Mouse (Mus musculus): ENCODE data around the gene Lrrc47. TPM values are rescaled to one million over a fixed set of nuclear protein-coding genes. Genes with fewer than 3 reads are reported as not detected.

The Lrrc47 gene
- polyA plus RNA-seq, 1 experiment from 2014 or later = 18.6 TPM

DNA sequence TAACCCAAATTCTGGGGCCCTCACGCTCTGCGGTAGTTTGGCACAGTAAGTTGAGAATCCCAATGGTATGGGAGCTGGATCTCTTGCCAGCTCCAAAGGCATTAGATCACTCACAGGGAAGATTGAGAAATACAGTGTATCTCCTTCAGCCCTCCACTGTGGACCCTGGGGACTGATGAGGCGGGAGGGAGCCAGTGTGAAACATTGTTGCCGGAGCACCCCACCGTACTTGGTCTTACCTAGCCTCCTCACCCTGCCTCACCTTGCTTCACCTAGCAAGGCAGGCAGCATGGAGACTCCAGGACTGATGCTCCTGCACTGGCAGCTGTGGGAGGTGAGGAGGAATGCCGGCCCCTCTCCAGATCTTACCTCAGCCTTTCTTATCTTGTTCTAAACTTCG is 44.0 kb downstream of the Lrrc47 start:
- no peak overlapping the region for H3K27ac ChIP-seq (ENCODE audit: low read depth, low read length)
- H3K36me3 ChIP-seq (ENCODE audit: control insufficient read depth, insufficient read depth, low read length) = no peaks in the 10 kb centered on the region
- H3K9ac ChIP-seq (ENCODE audit: low read length) = no peak overlapping the region
- H3K4me2 ChIP-seq (ENCODE audit: low read depth) = no peak overlapping the region
- DNase-seq (ENCODE audit: low spot score) = no peak
- no peaks in the 10 kb centered on the region for H3K27me3 ChIP-seq (ENCODE audit: control insufficient read depth, insufficient read depth, low read length)
- no peak for ATAC-seq (ENCODE audit: insufficient read depth, low FRiP score, low TSS enrichment)
- no peak overlapping the region for H3K4me3 ChIP-seq (ENCODE audit: low read depth, low read length)
- H3K4me1 ChIP-seq (ENCODE audit: control insufficient read depth, insufficient read depth, low read length) = no peaks in the 10 kb centered on the region
- H3K9me3 ChIP-seq (ENCODE audit: control insufficient read depth, low read length) = no peaks in the 10 kb centered on the region
- 87% methylated on average over 7 of the region's 7 CpGs for WGBS

DNA sequence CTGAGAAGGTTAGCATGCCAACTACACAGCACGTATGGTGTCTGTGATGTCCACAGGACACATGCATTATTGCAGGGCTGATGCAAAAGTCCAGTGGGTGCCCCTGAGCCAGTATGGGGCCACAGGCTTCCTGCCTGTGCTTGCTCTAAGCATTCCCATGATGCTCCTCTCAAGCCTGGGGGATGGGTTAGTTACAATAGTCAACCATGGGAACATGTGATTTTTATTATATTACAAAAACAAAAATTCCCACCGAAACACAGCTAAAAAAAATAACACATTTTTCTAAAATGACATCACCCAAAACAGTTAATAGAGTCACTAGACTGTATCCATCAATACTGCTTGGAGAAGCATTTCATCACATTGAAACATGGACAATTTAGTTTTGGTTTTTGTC is 44.5 kb downstream of the Lrrc47 start:
- Histone ChIP-seq H3K9ac (ENCODE audit: low read length) (no peak overlapping the region), H3K36me3 (ENCODE audit: control insufficient read depth, insufficient read depth, low read length) (no peaks in the 10 kb centered on the region), H3K27ac (ENCODE audit: low read depth, low read length) (no peak overlapping the region), H3K4me1 (ENCODE audit: control insufficient read depth, insufficient read depth, low read length) (no peaks in the 10 kb centered on the region), H3K9me3 (ENCODE audit: control insufficient read depth, low read length) (no peaks in the 10 kb centered on the region), H3K27me3 (ENCODE audit: control insufficient read depth, insufficient read depth, low read length) (no peaks in the 10 kb centered on the region), H3K4me3 (ENCODE audit: low read depth, low read length) (no peak overlapping the region), H3K4me2 (ENCODE audit: low read depth) (no peak overlapping the region)
- ATAC-seq (ENCODE audit: insufficient read depth, low FRiP score, low TSS enrichment) (no peak), DNase-seq (ENCODE audit: low spot score) (no peak)
- WGBS = 77% methylated on average over 2 of the region's 2 CpGs

DNA sequence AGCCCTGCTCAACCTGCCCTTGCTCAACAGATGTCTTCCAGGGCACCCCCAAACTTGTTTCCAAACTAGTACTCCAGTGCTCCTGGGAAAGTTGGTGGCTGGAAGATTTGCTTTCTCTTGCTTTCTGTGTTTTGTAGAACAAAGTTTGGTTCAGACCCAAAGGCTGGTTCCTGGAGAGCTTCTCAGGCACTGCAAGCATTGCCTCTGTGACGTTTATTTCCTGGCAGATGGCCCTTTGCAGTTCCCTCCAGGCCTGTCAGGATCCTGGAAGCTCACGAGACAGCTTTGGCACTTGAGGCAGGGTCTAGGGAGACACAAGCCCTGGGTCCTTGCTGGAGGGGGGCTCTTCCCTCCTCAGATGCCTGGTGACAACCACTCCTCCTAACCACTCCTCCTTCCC is 45.1 kb downstream of the Lrrc47 start:
- H3K4me2 ChIP-seq (ENCODE audit: low read depth) = no peak overlapping the region
- H3K27ac ChIP-seq (ENCODE audit: low read depth, low read length) = no peak overlapping the region
- no peaks in the 10 kb centered on the region for H3K9me3 ChIP-seq (ENCODE audit: control insufficient read depth, low read length)
- H3K4me3 ChIP-seq (ENCODE audit: low read depth, low read length) = no peak overlapping the region
- 56% methylated on average over 2 of the region's 2 CpGs for WGBS
- DNase-seq (ENCODE audit: low spot score) = no peak
- H3K4me1 ChIP-seq (ENCODE audit: control insufficient read depth, insufficient read depth, low read length) = no peaks in the 10 kb centered on the region
- ATAC-seq (ENCODE audit: insufficient read depth, low FRiP score, low TSS enrichment) = no peak
- H3K36me3 ChIP-seq (ENCODE audit: control insufficient read depth, insufficient read depth, low read length) = no peaks in the 10 kb centered on the region
- no peak overlapping the region for H3K9ac ChIP-seq (ENCODE audit: low read length)
- no peaks in the 10 kb centered on the region for H3K27me3 ChIP-seq (ENCODE audit: control insufficient read depth, insufficient read depth, low read length)

DNA sequence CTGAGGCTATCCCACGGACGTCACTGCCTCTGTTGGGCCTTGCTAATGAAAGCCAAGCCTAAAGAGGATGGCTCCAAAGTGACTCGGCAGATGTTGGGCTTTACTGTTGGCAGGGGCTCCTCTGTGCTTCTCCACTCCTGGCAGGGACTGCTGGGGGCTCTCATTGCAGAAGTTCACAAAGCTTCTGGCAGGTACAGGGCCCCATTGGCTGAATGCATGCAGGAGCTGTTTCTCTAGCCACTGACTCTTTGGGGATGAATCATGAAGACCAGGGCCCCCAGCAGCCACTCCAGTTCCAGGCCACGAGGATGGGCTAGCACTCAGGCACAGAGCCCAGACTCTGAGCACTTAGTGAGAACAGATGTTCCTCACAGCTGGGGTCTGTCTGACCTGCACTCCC is 46.2 kb downstream of the Lrrc47 start:
- H3K36me3 ChIP-seq (ENCODE audit: control insufficient read depth, insufficient read depth, low read length) = no peaks in the 10 kb centered on the region
- 67% methylated on average over 4 of the region's 4 CpGs for WGBS
- no peak for ATAC-seq (ENCODE audit: insufficient read depth, low FRiP score, low TSS enrichment)
- H3K9ac ChIP-seq (ENCODE audit: low read length) = no peak overlapping the region
- no peak for DNase-seq (ENCODE audit: low spot score)
- no peak overlapping the region for H3K27ac ChIP-seq (ENCODE audit: low read depth, low read length)
- H3K27me3 ChIP-seq (ENCODE audit: control insufficient read depth, insufficient read depth, low read length) = no peaks in the 10 kb centered on the region
- no peak overlapping the region for H3K4me2 ChIP-seq (ENCODE audit: low read depth)
- H3K4me3 ChIP-seq (ENCODE audit: low read depth, low read length) = no peak overlapping the region
- H3K9me3 ChIP-seq (ENCODE audit: control insufficient read depth, low read length) = no peaks in the 10 kb centered on the region
- H3K4me1 ChIP-seq (ENCODE audit: control insufficient read depth, insufficient read depth, low read length) = no peaks in the 10 kb centered on the region

DNA sequence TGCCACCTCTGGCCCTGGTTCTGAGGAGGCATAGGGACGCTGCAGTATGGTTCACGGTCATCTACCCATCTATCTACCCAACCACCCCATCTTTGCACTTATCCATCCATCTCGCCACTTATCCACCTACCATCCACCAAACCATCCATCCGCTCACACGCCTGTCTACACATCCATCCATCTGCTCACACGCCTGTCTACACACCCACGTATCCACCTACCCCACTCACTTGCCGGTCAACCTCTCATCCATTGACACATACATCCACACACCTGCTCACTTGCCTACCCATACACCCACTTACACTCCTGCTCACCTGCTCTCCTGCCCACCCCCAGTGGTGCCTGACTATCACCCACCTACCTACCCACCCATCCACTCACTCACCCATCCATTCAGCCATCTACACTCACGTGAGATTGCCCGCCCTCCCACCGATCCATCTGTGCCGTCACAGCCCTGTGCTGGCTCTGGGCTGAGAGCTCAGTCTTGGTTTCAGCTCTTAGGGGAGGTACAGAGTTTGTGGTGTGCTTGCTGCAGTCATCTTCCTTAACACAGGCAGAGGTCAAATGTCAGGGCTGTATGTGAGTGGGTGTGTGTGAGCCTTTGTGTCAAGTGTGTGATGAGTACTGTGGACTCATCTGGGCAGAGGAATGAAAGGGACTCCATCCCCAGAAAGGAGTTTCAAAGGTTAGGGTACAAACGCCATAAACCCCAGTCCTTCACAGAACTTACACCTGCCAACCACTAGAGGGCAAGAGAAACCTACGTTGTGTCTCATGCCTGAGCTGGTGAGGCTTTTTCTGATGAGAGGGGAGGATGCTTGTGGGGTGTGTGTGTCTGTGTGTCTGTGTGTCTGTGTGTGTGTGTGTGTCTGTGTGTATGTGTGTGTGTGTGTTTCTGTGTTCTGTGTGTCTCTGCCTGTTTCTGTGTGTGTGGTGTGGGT is 53.6 kb downstream of the Lrrc47 start:
- Histone ChIP-seq H3K4me3 (ENCODE audit: low read depth, low read length) (no peak overlapping the region), H3K27me3 (ENCODE audit: control insufficient read depth, insufficient read depth, low read length) (no peaks in the 10 kb centered on the region), H3K9ac (ENCODE audit: low read length) (no peak overlapping the region), H3K4me2 (ENCODE audit: low read depth) (no peak overlapping the region), H3K4me1 (ENCODE audit: control insufficient read depth, insufficient read depth, low read length) (no peaks in the 10 kb centered on the region), H3K27ac (ENCODE audit: low read depth, low read length) (no peak overlapping the region), H3K36me3 (ENCODE audit: control insufficient read depth, insufficient read depth, low read length) (no peaks in the 10 kb centered on the region), H3K9me3 (ENCODE audit: control insufficient read depth, low read length) (no peaks in the 10 kb centered on the region)
- 65% methylated on average over 14 of the region's 14 CpGs for WGBS
- no peak for ATAC-seq (ENCODE audit: insufficient read depth, low FRiP score, low TSS enrichment)
- DNase-seq (ENCODE audit: low spot score) = peak; percentile 47

DNA sequence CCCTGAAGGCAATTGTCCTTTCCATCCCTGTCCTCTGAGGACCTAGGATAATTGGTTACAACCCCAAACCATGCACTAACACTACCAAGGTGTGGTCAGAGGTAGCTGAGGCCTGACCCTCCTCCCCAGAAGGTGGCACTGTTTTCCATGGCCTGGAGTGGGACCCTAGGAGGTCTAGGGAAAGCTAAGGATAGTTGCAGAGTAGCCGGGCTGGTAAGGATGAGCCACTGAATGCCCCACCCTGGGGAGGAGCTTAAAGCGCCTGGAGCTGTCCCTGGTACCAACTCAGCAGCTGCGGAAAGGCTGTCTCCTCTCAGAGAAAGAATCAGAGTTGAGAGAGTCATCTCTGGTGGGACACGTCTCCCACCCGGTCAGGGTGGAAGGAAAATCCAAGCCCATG is 59.4 kb downstream of the Lrrc47 start:
- ATAC-seq (ENCODE audit: insufficient read depth, low FRiP score, low TSS enrichment) = no peak
- DNase-seq (ENCODE audit: low spot score) = peak; percentile 52
- Histone ChIP-seq H3K27me3 (ENCODE audit: control insufficient read depth, insufficient read depth, low read length) (peaks cover 20% of the 10 kb centered on the region), H3K27ac (ENCODE audit: low read depth, low read length) (no peak overlapping the region), H3K9me3 (ENCODE audit: control insufficient read depth, low read length) (no peaks in the 10 kb centered on the region), H3K9ac (ENCODE audit: low read length) (no peak overlapping the region), H3K4me3 (ENCODE audit: low read depth, low read length) (no peak overlapping the region), H3K4me2 (ENCODE audit: low read depth) (no peak overlapping the region), H3K36me3 (ENCODE audit: control insufficient read depth, insufficient read depth, low read length) (no peaks in the 10 kb centered on the region), H3K4me1 (ENCODE audit: control insufficient read depth, insufficient read depth, low read length) (no peaks in the 10 kb centered on the region)
- WGBS = 0% methylated on average over 5 of the region's 5 CpGs

Other genes with a start within 250 kb of the Lrrc47 start
- 100 and 104 TPM in 2 replicates for gene A430005L14Rik, start 54.5 kb upstream of the Lrrc47 start, polyA plus RNA-seq (2014; fragmentation: Nextera tagmentation; extraction: Ambion mirVana)
- 10.2 and 11.7 TPM in 2 replicates for gene Dffb, start 36.6 kb upstream of the Lrrc47 start, polyA plus RNA-seq (2014; fragmentation: Nextera tagmentation; extraction: Ambion mirVana)
- 22.3 and 22.9 TPM in 2 replicates for gene Cep104, start 36.5 kb upstream of the Lrrc47 start, polyA plus RNA-seq (2014; fragmentation: Nextera tagmentation; extraction: Ambion mirVana)
- gene Smim1, start 14.5 kb downstream of the Lrrc47 start, polyA plus RNA-seq (2014; fragmentation: Nextera tagmentation; extraction: Ambion mirVana) = 8.5 and 10.5 TPM in 2 replicates
- not detected in 2 replicates for gene Ccdc27, start 30.9 kb downstream of the Lrrc47 start, polyA plus RNA-seq (2014; fragmentation: Nextera tagmentation; extraction: Ambion mirVana)
- gene Trp73, start 128.5 kb downstream of the Lrrc47 start, polyA plus RNA-seq (2014; fragmentation: Nextera tagmentation; extraction: Ambion mirVana) = 0.31 and 0.35 TPM in 2 replicates
- 43.8 and 45.5 TPM in 2 replicates for gene Wrap73, start 130.6 kb downstream of the Lrrc47 start, polyA plus RNA-seq (2014; fragmentation: Nextera tagmentation; extraction: Ambion mirVana)
- 145 and 153 TPM in 2 replicates for gene Tprgl, start 148.9 kb downstream of the Lrrc47 start, polyA plus RNA-seq (2014; fragmentation: Nextera tagmentation; extraction: Ambion mirVana)
- gene Megf6, start 159.0 kb downstream of the Lrrc47 start, polyA plus RNA-seq (2014; fragmentation: Nextera tagmentation; extraction: Ambion mirVana) = 22.1 and 22.7 TPM in 2 replicates